Mouse (Mus musculus): Measurements from ENCODE around the gene Tspan1.

Gene Tspan1

GRCm38 (mm10) chr4:116123602-116124519 is 43.5 kb downstream of the Tspan1 start, which contains the start of the genes Rad54l and Pomgnt1:
TSS of gene Rad54l (minus strand) at chr4:116123690.
TSS of gene Pomgnt1 (plus strand) at chr4:116123840.
- DNase-seq (ENCODE audit: low spot score) = peak; percentile 77

GRCm38 (mm10) chr4:116122762-116123161 is 44.6 kb downstream of the Tspan1 start:
- no peak for DNase-seq (ENCODE audit: low spot score)

Data from layer of hippocampus, adult 11-12 months (tissue).